Mouse (Mus musculus): ENCODE results near the gene Cad.

GRCm38 (mm10) chr5:31046416-31046815 is 8.2 kb upstream of the Cad start:
- TF ChIP-seq EP300 (IDR thresholded peaks at IDR 0.05): no peak
- no peak for TF ChIP-seq CTCF (IDR thresholded peaks at IDR 0.05)

Data from lung, postnatal 0 days (tissue).